Mouse (Mus musculus): Measurements from ENCODE around the gene Camk1g.

Gene Camk1g

DNA sequence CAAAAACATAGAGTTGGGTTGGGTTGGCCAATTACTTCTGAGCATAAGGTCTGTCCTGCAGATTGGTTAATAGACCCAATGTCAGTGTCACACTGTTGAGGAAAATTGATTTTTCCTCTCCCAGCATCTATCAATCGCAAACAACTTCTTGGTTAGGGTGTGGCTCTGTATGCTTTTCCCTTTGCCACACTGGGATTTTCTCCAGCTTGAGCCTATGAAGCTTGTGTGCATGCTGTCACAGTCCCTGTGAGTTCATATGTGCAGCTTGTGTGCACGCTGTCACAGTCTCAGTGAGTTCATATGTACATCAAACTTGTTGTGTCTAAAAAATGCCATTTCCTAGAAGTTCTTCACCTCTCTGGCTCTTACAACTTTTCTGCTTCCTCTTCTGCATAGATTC, 63.3 kb downstream of the Camk1g start:
- in situ Hi-C loops (cut with MboI; ENCODE audit: low sequenced_read_pairs): no loop called here

DNA sequence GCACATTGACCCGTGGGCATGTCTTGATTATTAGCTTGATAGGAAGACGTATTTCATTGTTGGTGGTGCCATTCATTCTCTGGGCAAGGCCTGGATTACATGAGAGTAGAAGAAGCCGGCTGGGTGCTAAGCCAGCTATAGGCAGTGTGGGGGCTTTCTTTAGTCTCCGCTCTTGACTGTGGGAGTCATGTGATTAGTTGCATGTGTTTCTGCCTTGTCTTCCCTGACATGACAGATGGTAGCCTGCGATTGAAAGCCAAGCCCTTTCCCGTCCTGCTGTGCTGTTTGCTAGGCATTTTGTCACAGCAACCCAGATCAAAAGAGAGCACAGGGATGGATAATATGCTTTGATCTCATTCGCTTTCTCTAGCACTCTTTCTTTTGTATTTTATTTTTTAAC, 64.7 kb downstream of the Camk1g start:
- in situ Hi-C loops (cut with MboI; ENCODE audit: low sequenced_read_pairs): no loop called here

DNA sequence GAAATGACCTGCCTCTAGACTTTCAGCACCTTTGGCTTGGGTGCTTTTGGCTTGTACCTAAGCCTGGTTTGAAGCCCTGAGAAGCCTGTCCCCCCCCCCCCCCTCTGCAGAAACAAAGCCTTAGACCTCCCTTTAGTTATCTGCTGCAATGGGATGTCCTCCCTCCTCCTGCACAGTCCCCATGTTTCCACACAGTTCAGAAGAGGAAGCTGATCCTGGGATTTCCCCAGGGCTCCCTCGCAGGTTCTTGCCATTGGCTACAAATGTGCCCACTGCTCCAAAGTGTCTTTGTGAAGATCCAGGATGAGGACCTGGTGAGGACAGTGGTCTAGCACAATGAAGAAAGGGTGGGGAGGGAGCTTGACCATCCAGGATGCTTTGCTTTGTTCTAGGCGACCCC, 67.0 kb downstream of the Camk1g start:
- in situ Hi-C loops (cut with MboI; ENCODE audit: low sequenced_read_pairs): no loop called here

DNA sequence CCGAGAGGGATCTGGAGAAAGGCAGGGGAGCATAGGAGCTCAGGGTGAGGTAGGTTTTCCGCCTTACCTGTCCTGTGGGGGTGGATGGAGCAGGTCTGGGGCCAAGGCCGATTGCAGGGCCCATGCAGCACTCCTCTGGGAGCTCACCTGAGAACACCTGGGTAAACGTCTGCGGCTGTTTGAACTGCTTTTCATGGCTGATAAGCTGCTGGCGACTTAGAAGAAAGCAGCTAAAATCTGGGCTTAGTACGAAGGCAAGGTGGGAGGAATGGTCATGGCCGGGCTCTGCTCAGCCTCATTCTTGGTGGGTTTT, 68.0 kb downstream of the Camk1g start:
- in situ Hi-C loops (cut with MboI; ENCODE audit: low sequenced_read_pairs): no loop called here

DNA sequence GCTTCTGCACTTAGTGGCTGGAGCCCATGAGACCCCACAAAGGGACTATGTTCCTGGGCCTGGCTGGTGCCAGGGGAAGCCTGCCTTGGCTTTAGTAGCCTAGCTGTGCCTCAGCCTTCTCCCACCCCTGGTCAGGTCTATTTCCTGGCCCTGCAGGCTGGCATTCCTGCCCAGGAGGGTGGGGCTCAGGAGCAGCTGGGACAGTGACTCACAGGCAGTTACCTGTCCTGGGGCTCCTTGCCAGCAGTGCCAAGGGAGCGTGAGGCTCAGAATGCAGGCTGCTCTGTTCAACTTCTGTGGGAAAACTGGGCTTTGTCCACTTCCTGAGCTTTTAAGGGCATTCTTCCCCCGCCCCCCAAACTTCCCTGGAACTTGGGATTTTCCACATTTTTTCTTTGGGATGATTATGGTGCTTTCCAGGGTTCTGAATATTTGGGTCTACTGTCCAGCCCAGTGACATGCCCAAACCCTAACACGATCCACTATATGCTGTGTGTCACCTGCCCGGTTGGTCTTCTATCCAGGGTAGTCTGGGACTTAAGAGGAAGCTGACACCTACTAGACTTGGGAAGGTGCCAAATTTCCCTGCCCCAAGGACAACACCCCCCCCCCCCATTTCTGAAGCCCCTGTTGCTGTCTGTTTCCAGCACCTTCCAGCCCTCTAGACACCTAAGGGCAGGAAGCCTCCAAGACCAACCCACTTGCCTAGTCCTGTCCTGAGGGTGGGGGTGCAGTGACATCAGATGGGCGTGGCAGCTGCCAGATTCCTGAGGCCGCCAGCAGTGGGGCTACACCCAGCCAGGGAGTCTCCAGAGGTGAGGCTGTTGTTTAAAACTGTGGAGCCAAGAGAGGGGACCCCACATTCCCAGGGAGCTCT, 68.6 kb downstream of the Camk1g start:
- in situ Hi-C loops (cut with MboI; ENCODE audit: low sequenced_read_pairs): no loop called here

DNA sequence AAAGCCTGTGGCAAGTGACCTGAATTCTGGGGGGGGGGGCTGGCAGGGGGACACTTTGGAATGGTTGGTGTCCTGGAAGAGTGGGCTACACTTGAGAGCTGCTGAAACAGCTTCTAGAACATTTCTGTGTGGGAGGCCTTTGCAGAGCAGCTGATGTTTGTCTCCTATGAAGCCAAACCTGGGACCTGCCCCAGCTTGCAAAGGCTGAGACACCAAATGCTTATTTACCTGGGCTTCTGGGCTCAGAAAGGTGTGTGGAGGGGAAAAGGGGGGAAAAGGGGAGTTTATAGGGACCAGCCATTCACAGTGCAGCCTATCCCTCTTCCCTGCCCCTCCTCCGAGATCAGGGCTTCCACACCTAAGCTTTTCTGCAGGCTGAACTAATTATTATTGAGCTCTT, 70.1 kb downstream of the Camk1g start:
- in situ Hi-C loops (cut with MboI; ENCODE audit: low sequenced_read_pairs): no loop called here

DNA sequence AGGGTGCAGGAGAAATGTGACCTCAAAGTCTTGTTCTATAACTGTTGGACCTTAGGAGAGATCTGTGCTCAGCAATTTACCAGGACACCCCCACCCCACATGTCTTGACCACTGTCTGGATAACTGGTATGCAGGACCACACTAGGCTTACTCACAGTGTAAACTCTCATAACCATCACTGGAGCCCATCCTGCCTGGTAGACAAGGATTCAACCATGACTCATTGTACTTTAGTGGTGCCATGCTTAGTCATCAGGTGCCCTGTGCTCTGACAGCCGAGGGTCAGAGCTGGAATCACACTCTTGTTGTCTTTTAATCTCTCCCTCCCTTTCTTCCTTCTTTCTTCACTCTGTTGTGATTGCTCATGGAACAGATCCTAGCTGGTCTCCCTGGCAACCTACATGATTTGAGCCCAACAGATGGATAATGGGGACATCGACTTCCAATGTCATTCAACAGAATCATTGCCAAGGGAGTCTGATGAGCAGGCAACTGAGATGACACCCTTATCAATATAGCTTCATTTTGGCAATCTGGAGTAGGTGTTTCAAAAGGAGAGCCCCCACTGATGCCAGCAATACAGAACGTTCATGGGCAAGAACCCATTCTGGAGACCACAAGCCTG, 71.8 kb downstream of the Camk1g start:
- in situ Hi-C loops (cut with MboI; ENCODE audit: low sequenced_read_pairs): no loop called here

All from CH12F3 (cell line).